Mouse (Mus musculus): ENCODE data around the gene Olfr1297.

The Olfr1297 gene

GRCm38 (mm10) chr2:111626397-111626796, at the start of gene Olfr1297:
Gene Olfr1297 (minus strand): TSS chr2:111626497.
- DNase-seq (ENCODE audit: low read depth, low spot score), result no peak

GRCm38 (mm10) chr2:111661119-111661518, 34.8 kb upstream of the Olfr1297 start, which contains the start of gene Olfr1299:
Gene Olfr1299 (plus strand): TSS chr2:111661419.
- DNase-seq (ENCODE audit: low read depth, low spot score), result no peak

- no peak for DNase-seq (ENCODE audit: low read depth, low spot score)
Measured at GRCm38 (mm10) chr2:111649101-111649500, 22.8 kb upstream of the Olfr1297 start, which contains the start of gene Olfr1298. Gene Olfr1298 (minus strand): TSS chr2:111649201.

- DNase-seq (ENCODE audit: low read depth, low spot score), result no peak
Measured at GRCm38 (mm10) chr2:111569581-111569980, 56.7 kb downstream of the Olfr1297 start, which contains the start of gene Olfr1295. Gene Olfr1295 (minus strand): TSS chr2:111569681.
